Mouse (Mus musculus) hindbrain, embryonic 13.5 days (tissue): Measurements from ENCODE around the gene Pdzd2. TPM values are rescaled to one million over a fixed set of nuclear protein-coding genes. Genes with fewer than 3 reads are reported as not detected.

Experiments used
- ATAC-seq: fragments of 200-750 bp; cut with Nextera tagmentation; 2 replicates; pipeline ENCODE4 v1.8.0; 2017; ENCODE audit warnings: moderate TSS enrichment; ENCODE audit not compliant: low FRiP score
- H3K27ac ChIP-seq: fragments of 300-500 bp; sonication (generic); 2 replicates; pipeline ENCODE4 v1.5.1; 2015; ENCODE audit warnings: inconsistent platforms, mild to moderate bottlenecking, moderate library complexity
- H3K27me3 ChIP-seq: fragments of 300-500 bp; sonication (generic); 2 replicates; pipeline ENCODE4 v1.6.1; 2015; ENCODE audit warnings: mild to moderate bottlenecking, inconsistent platforms
- H3K36me3 ChIP-seq: fragments of 300-500 bp; sonication (generic); 2 replicates; pipeline ENCODE4 v1.6.1; 2015; ENCODE audit warnings: mild to moderate bottlenecking, inconsistent platforms
- H3K4me1 ChIP-seq: fragments of 300-500 bp; sonication (generic); replicated peaks from 2 replicates; pipeline ENCODE4 v1.6.1; 2015; ENCODE audit warnings: inconsistent platforms
- H3K4me2 ChIP-seq: fragments of 300-500 bp; sonication (generic); 2 replicates; pipeline ENCODE4 v1.6.1; 2015; ENCODE audit warnings: inconsistent platforms, mild to moderate bottlenecking, moderate library complexity
- H3K4me3 ChIP-seq: fragments of 300-500 bp; sonication (generic); 2 replicates; pipeline ENCODE4 v1.5.1; 2015; ENCODE audit warnings: mild to moderate bottlenecking, inconsistent platforms
- H3K9ac ChIP-seq: fragments of 300-500 bp; sonication (generic); 2 replicates; pipeline ENCODE4 v1.6.1; 2015; ENCODE audit warnings: mild to moderate bottlenecking, inconsistent platforms
- H3K9me3 ChIP-seq: fragments of 300-500 bp; sonication (generic); 2 replicates; pipeline ENCODE4 v1.6.1; 2016; ENCODE audit warnings: inconsistent platforms
- WGBS: fragments of 180-500 bp; shearing (Covaris S2); methylation state at CpG from one replicate; pipeline ENCODE4 v1.1.7; 2015; 5-methylcytosine and 5-hydroxymethylcytosine counted together
- polyA plus RNA-seq: library from polyadenylated mRNA; unstranded; fragments of >200 nt; fragmentation: Nextera tagmentation; extraction: Ambion mirVana; gene quantifications from 2 replicates; pipeline ENCODE4 v1.2.1, GENCODE M21; 2015

The Pdzd2 gene
- polyA plus RNA-seq, 1 experiment from 2014 or later = 12.3 TPM

- Histone ChIP-seq H3K27ac (no peak overlapping the region), H3K27me3 (peaks cover 3% of the 10 kb centered on the region; the same call in 1 of the 2 replicates), H3K36me3 (no peaks in the 10 kb centered on the region), H3K9ac (no peak overlapping the region), H3K4me2 (no peak overlapping the region), H3K9me3 (no peaks in the 10 kb centered on the region), H3K4me1 (peaks cover 23% of the 10 kb centered on the region), H3K4me3 (no peak overlapping the region)
- 34% methylated on average over 3 of the region's 3 CpGs for WGBS
- no peak for ATAC-seq
These were observed 188.8 kb downstream of the Pdzd2 start for GRCm38 (mm10) chr15:12550919-12551318.

GRCm38 (mm10) chr15:12550376-12550775 lies 189.3 kb downstream of the Pdzd2 start:
- Histone ChIP-seq H3K9ac (no peak overlapping the region), H3K4me2 (peak overlapping the region; percentile 94; the same call in 1 of the 2 replicates), H3K4me3 (no peak overlapping the region), H3K27ac (no peak overlapping the region), H3K4me1 (peaks cover 23% of the 10 kb centered on the region), H3K36me3 (no peaks in the 10 kb centered on the region), H3K27me3 (peaks cover 3% of the 10 kb centered on the region; the same call in 1 of the 2 replicates), H3K9me3 (no peaks in the 10 kb centered on the region)
- 35% methylated on average over 9 of the region's 9 CpGs for WGBS
- ATAC-seq = no peak

GRCm38 (mm10) chr15:12549919-12550305 lies 189.8 kb downstream of the Pdzd2 start:
- H3K9me3 ChIP-seq = no peaks in the 10 kb centered on the region
- WGBS = 1% methylated on average over 13 of the region's 13 CpGs
- peaks cover 23% of the 10 kb centered on the region for H3K4me1 ChIP-seq
- peak overlapping the region; percentile 49 for H3K4me3 ChIP-seq
- peaks cover 3% of the 10 kb centered on the region; the same call in 1 of the 2 replicates for H3K27me3 ChIP-seq
- H3K27ac ChIP-seq = no peak overlapping the region
- peak overlapping the region; percentile 94 for H3K4me2 ChIP-seq
- ATAC-seq = no peak
- peak overlapping the region; percentile 77; the same call in 1 of the 2 replicates for H3K9ac ChIP-seq
- no peaks in the 10 kb centered on the region for H3K36me3 ChIP-seq

GRCm38 (mm10) chr15:12549271-12549918 lies 190.3 kb downstream of the Pdzd2 start:
- peaks cover 3% of the 10 kb centered on the region; the same call in 1 of the 2 replicates for H3K27me3 ChIP-seq
- peak overlapping the region; percentile 94 for H3K4me2 ChIP-seq
- no peaks in the 10 kb centered on the region for H3K9me3 ChIP-seq
- under 1% methylated on average over 28 of the region's 28 CpGs for WGBS
- no peak overlapping the region for H3K27ac ChIP-seq
- H3K4me3 ChIP-seq = peak overlapping the region; percentile 49
- ATAC-seq = peak; percentile 43; the same call in 1 of the 2 replicates
- H3K36me3 ChIP-seq = no peaks in the 10 kb centered on the region
- H3K4me1 ChIP-seq = peaks cover 26% of the 10 kb centered on the region
- H3K9ac ChIP-seq = peak overlapping the region; percentile 77

- 37% methylated on average over 4 of the region's 4 CpGs for WGBS
- peak overlapping the region; percentile 49 for H3K4me3 ChIP-seq
- H3K36me3 ChIP-seq = no peaks in the 10 kb centered on the region
- H3K9ac ChIP-seq = peak overlapping the region; percentile 77; the same call in 1 of the 2 replicates
- ATAC-seq = no peak
- peak overlapping the region; percentile 94 for H3K4me2 ChIP-seq
- H3K9me3 ChIP-seq = no peaks in the 10 kb centered on the region
- H3K27ac ChIP-seq = no peak overlapping the region
- H3K27me3 ChIP-seq = peaks cover 3% of the 10 kb centered on the region; the same call in 1 of the 2 replicates
- H3K4me1 ChIP-seq = peaks cover 29% of the 10 kb centered on the region
These were observed 191.0 kb downstream of the Pdzd2 start for GRCm38 (mm10) chr15:12548696-12549095.

GRCm38 (mm10) chr15:12547640-12548405 lies 191.9 kb downstream of the Pdzd2 start:
- no peak overlapping the region for H3K27ac ChIP-seq
- no peaks in the 10 kb centered on the region for H3K36me3 ChIP-seq
- no peak overlapping the region for H3K4me3 ChIP-seq
- peaks cover 29% of the 10 kb centered on the region for H3K4me1 ChIP-seq
- H3K27me3 ChIP-seq = peaks cover 3% of the 10 kb centered on the region; the same call in 1 of the 2 replicates
- 85% methylated on average over 5 of the region's 5 CpGs for whole genome bisulfite sequencing
- H3K9me3 ChIP-seq = no peaks in the 10 kb centered on the region
- H3K4me2 ChIP-seq = no peak overlapping the region
- H3K9ac ChIP-seq = no peak overlapping the region
- ATAC-seq = no peak

GRCm38 (mm10) chr15:12546781-12547180 lies 192.9 kb downstream of the Pdzd2 start:
- peaks cover 3% of the 10 kb centered on the region; the same call in 1 of the 2 replicates for H3K27me3 ChIP-seq
- no peaks in the 10 kb centered on the region for H3K36me3 ChIP-seq
- ATAC-seq = no peak
- no peak overlapping the region for H3K4me3 ChIP-seq
- peaks cover 29% of the 10 kb centered on the region for H3K4me1 ChIP-seq
- H3K9me3 ChIP-seq = no peaks in the 10 kb centered on the region
- H3K4me2 ChIP-seq = no peak overlapping the region
- H3K9ac ChIP-seq = no peak overlapping the region
- 81% methylated on average over 6 of the region's 6 CpGs for WGBS
- no peak overlapping the region for H3K27ac ChIP-seq

GRCm38 (mm10) chr15:12545671-12546070 lies 194.1 kb downstream of the Pdzd2 start:
- no peak for ATAC-seq
- H3K4me1 ChIP-seq = peaks cover 29% of the 10 kb centered on the region
- no peak overlapping the region for H3K4me2 ChIP-seq
- peaks cover 3% of the 10 kb centered on the region; the same call in 1 of the 2 replicates for H3K27me3 ChIP-seq
- no peak overlapping the region for H3K27ac ChIP-seq
- no peaks in the 10 kb centered on the region for H3K9me3 ChIP-seq
- H3K36me3 ChIP-seq = no peaks in the 10 kb centered on the region
- 84% methylated on average over 6 of the region's 6 CpGs for WGBS
- H3K9ac ChIP-seq = no peak overlapping the region
- no peak overlapping the region for H3K4me3 ChIP-seq

GRCm38 (mm10) chr15:12545220-12545619 lies 194.5 kb downstream of the Pdzd2 start:
- Histone ChIP-seq H3K4me1 (peaks cover 25% of the 10 kb centered on the region), H3K27me3 (peaks cover 3% of the 10 kb centered on the region; the same call in 1 of the 2 replicates), H3K27ac (no peak overlapping the region), H3K4me2 (no peak overlapping the region), H3K9ac (no peak overlapping the region), H3K9me3 (no peaks in the 10 kb centered on the region), H3K4me3 (no peak overlapping the region), H3K36me3 (no peaks in the 10 kb centered on the region)
- ATAC-seq = no peak
- WGBS = 68% methylated on average over 3 of the region's 3 CpGs

- WGBS = 79% methylated on average over 13 of the region's 13 CpGs
- Histone ChIP-seq H3K9ac (no peak overlapping the region), H3K4me3 (no peak overlapping the region), H3K4me2 (no peak overlapping the region), H3K9me3 (no peaks in the 10 kb centered on the region), H3K36me3 (no peaks in the 10 kb centered on the region), H3K27ac (no peak overlapping the region), H3K4me1 (peaks cover 11% of the 10 kb centered on the region), H3K27me3 (no peaks in the 10 kb centered on the region)
- ATAC-seq = no peak
These were observed 195.9 kb downstream of the Pdzd2 start for GRCm38 (mm10) chr15:12543686-12544325.

- no peak overlapping the region for H3K4me2 ChIP-seq
- H3K27ac ChIP-seq = no peak overlapping the region
- WGBS = 89% methylated on average over 6 of the region's 6 CpGs
- H3K27me3 ChIP-seq = no peaks in the 10 kb centered on the region
- H3K9me3 ChIP-seq = no peaks in the 10 kb centered on the region
- H3K4me3 ChIP-seq = no peak overlapping the region
- H3K36me3 ChIP-seq = no peaks in the 10 kb centered on the region
- H3K9ac ChIP-seq = no peak overlapping the region
- ATAC-seq = no peak
- 0 out of 2 replicates have a peak, but pooled peaks cover 9% of the 10 kb centered on the region for H3K4me1 ChIP-seq
These were observed 197.4 kb downstream of the Pdzd2 start for GRCm38 (mm10) chr15:12542316-12542715.
